Mouse (Mus musculus): ENCODE data around the gene Magohb.

DNA sequence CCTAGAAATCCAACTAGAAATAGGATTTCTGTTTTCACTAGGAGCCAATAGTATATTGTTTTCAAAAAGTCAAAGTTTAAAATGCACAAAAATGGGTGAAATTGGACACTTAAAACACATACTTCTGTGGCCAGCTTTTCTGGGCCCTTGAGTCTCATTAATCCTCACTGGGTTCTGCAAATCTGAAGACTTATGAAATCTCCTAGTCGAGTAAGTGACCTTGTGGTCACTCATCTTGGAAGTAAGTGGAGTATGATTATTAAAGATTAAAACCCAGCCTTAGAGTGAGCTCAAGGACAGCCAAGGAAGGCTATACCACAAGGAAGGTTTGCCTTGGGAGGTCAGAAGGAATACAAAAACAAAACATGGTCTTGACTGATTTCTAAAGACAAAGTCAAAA is 22.7 kb downstream of the Magohb start:
- TF ChIP-seq CTCF (IDR thresholded peaks at IDR 0.05; ENCODE audit: extremely low read depth, insufficient read length, insufficient replicate concordance, low read depth, low read length) (no peak), POLR2A (IDR thresholded peaks at IDR 0.05; ENCODE audit: low read depth, low read length) (no peak)
